ENCODE assay signal across 9 mouse cellular contexts in genomic region chr17:35269653-35270347, GRCm38 (mm10). TPM values are rescaled to one million over a fixed set of nuclear protein-coding genes. Genes with fewer than 3 reads are reported as not detected.
DNase-seq lines count a peak whose midpoint lies in the region; ATAC-seq lines count a peak whose summit lies in the region.
"Had no signal": no experiment of that assay in that cellular context is flagged by ENCODE, and none has a peak within 500 bp of the region (broad histone marks: within the 10 kb centered on the region; RNA-seq: fewer than 3 reads in every experiment).

No protein-coding gene starts in this region.

- no peak overlapping the region for H3K4me2 ChIP-seq in heart, embryonic 16.5 days (ENCODE audit: low read depth, low read length)

- H3K9ac ChIP-seq in heart, embryonic 16.5 days (ENCODE audit: low read length), result no peak overlapping the region

- peak; percentile 92 for DNase-seq in heart, embryonic 10.5 days (ENCODE audit: low spot score)
- no peak for DNase-seq in heart, adult 8-10 months (ENCODE audit: low spot score)
- peak; percentile 73 for DNase-seq in MEL-GATA-1-ER (ENCODE audit: extremely low read depth, low read depth)
- no peak for DNase-seq in left cerebral cortex, postnatal 25 days (ENCODE audit: low spot score in 2 of 2)
- DNase-seq in frontal cortex, postnatal 14 days (ENCODE audit: low spot score in 2 of 2), result no peak

- no peak overlapping the region for H3K27ac ChIP-seq in heart, embryonic 10.5 days
- H3K27ac ChIP-seq in heart, embryonic 16.5 days (ENCODE audit: low read length), result no peak overlapping the region

- no peaks in the 10 kb centered on the region for H3K4me1 ChIP-seq in heart, embryonic 10.5 days
- H3K4me1 ChIP-seq in heart, embryonic 16.5 days (ENCODE audit: control insufficient read depth, insufficient read depth, low read length), result no peaks in the 10 kb centered on the region

- peaks cover 19% of the 10 kb centered on the region for H3K27me3 ChIP-seq in heart, embryonic 10.5 days (ENCODE audit: insufficient read depth, poor library complexity, severe bottlenecking)
- H3K27me3 ChIP-seq in heart, embryonic 16.5 days (ENCODE audit: control insufficient read depth, insufficient read depth, low read length), result peaks cover 2% of the 10 kb centered on the region; the same call in 1 of the 2 replicates

- 25% methylated on average over 3 of the region's 3 CpGs for WGBS in heart, embryonic 10.5 days
- WGBS in heart, embryonic 16.5 days, result 27% methylated on average over 3 of the region's 3 CpGs

- ATAC-seq in heart, embryonic 16.5 days (replicated peaks; ENCODE audit: extremely low read depth, insufficient read depth, low FRiP score), result peak; percentile 41; the same call in 1 of the 2 replicates
- peak; percentile 75 for ATAC-seq in megakaryocyte-erythroid progenitor cell, adult 5-6 weeks (replicated peaks; ENCODE audit: low FRiP score, low TSS enrichment, poor library complexity, severe bottlenecking)
- ATAC-seq in cerebellum, adult (ENCODE audit: insufficient number of reproducible peaks, low FRiP score, low TSS enrichment), result no peak

- H3K9me3 ChIP-seq in heart, embryonic 10.5 days, result no peaks in the 10 kb centered on the region
- H3K9me3 ChIP-seq in heart, embryonic 16.5 days (replicated peaks; ENCODE audit: control insufficient read depth, low read length), result peaks cover 2% of the 10 kb centered on the region; the same call in 1 of the 2 replicates

- no peak overlapping the region for H3K4me3 ChIP-seq in heart, embryonic 10.5 days
- no peak overlapping the region for H3K4me3 ChIP-seq in heart, embryonic 16.5 days (ENCODE audit: low read length)

- H3K36me3 ChIP-seq in heart, embryonic 10.5 days, result no peaks in the 10 kb centered on the region
- no peaks in the 10 kb centered on the region for H3K36me3 ChIP-seq in heart, embryonic 16.5 days (ENCODE audit: control insufficient read depth, insufficient read depth)

- intact Hi-C loops in left cerebral cortex, postnatal 25 days (cut with DNase I), result loop anchor here (5.0 kb wide), 1 partner anchor 1257 kb away; no protein-coding TSS in a partner anchor

RNA-seq across cellular contexts. Expression of gene H2-D1, which starts 7.3 kb away (rescaled TPM):
- 22.5 and 25.0 TPM in 2 replicates for polyA plus RNA-seq in heart, embryonic 10.5 days (2016; fragmentation: Nextera tagmentation; extraction: Ambion mirVana)
- 100 to 1,000 TPM; 108 to 169 (median 117) TPM for total RNA-seq in heart, adult 8-10 months (2022)
- 90.5 and 110 TPM in 2 replicates for polyA plus RNA-seq in heart, embryonic 16.5 days (2015; fragmentation: Nextera tagmentation; extraction: Ambion mirVana)
- total RNA-seq in megakaryocyte-erythroid progenitor cell, adult 5-6 weeks (2014; fragmentation: Nextera tagmentation), result 237 and 344 TPM in 2 replicates
- total RNA-seq in megakaryocyte-erythroid progenitor cell, adult 5-6 weeks (2017), result 289 and 334 TPM in 2 replicates
- 10 to 100 TPM; 18.5 to 18.7 TPM for total RNA-seq in left cerebral cortex, postnatal 25 days (2021)

RNA-seq across cellular contexts. Expression of gene Ddx39b, which starts 28.3 kb away (rescaled TPM):
- polyA plus RNA-seq in heart, embryonic 10.5 days (2016; fragmentation: Nextera tagmentation; extraction: Ambion mirVana), result 367 and 489 TPM in 2 replicates
- total RNA-seq in heart, adult 8-10 months (2022), result 10 to 100 TPM; 76.7 to 92.1 (median 86.6) TPM
- polyA plus RNA-seq in heart, embryonic 16.5 days (2015; fragmentation: Nextera tagmentation; extraction: Ambion mirVana), result 256 and 260 TPM in 2 replicates
- 488 and 550 TPM in 2 replicates for total RNA-seq in megakaryocyte-erythroid progenitor cell, adult 5-6 weeks (2014; fragmentation: Nextera tagmentation)
- 211 and 221 TPM in 2 replicates for total RNA-seq in megakaryocyte-erythroid progenitor cell, adult 5-6 weeks (2017)
- 100 to 1,000 TPM; 207 to 209 TPM for total RNA-seq in left cerebral cortex, postnatal 25 days (2021)

RNA-seq across cellular contexts. Expression of gene Nfkbil1, which starts 34.2 kb away (rescaled TPM):
- polyA plus RNA-seq in heart, embryonic 10.5 days (2016; fragmentation: Nextera tagmentation; extraction: Ambion mirVana), result 8.4 and 10.4 TPM in 2 replicates
- total RNA-seq in heart, adult 8-10 months (2022), result 1 to 10 TPM; 8.2 to 9.4 (median 8.5) TPM
- 8.4 and 8.8 TPM in 2 replicates for polyA plus RNA-seq in heart, embryonic 16.5 days (2015; fragmentation: Nextera tagmentation; extraction: Ambion mirVana)
- 8.8 and 10.1 TPM in 2 replicates for total RNA-seq in megakaryocyte-erythroid progenitor cell, adult 5-6 weeks (2014; fragmentation: Nextera tagmentation)
- 3.5 and 10.1 TPM in 2 replicates for total RNA-seq in megakaryocyte-erythroid progenitor cell, adult 5-6 weeks (2017)
- total RNA-seq in left cerebral cortex, postnatal 25 days (2021), result 10 to 100 TPM; 11.7 to 12.8 TPM

RNA-seq across cellular contexts. Expression of gene Atp6v1g2, which starts 36.3 kb away (rescaled TPM):
- polyA plus RNA-seq in heart, embryonic 10.5 days (2016; fragmentation: Nextera tagmentation; extraction: Ambion mirVana), result 6.5 and 10.1 TPM in 2 replicates
- 1 to 10 TPM; 1.7 to 3.6 (median 1.9) TPM for total RNA-seq in heart, adult 8-10 months (2022)
- polyA plus RNA-seq in heart, embryonic 16.5 days (2015; fragmentation: Nextera tagmentation; extraction: Ambion mirVana), result 10.1 and 10.4 TPM in 2 replicates
- total RNA-seq in megakaryocyte-erythroid progenitor cell, adult 5-6 weeks (2014; fragmentation: Nextera tagmentation), result 4.5 and 8.0 TPM in 2 replicates
- 0.99 and 2.2 TPM in 2 replicates for total RNA-seq in megakaryocyte-erythroid progenitor cell, adult 5-6 weeks (2017)
- total RNA-seq in left cerebral cortex, postnatal 25 days (2021), result 100 to 1,000 TPM; 514 to 578 TPM

RNA-seq across cellular contexts. Expression of gene Gm16181, which starts 49.2 kb away (rescaled TPM):
- 0.30 TPM in 1 of 2 replicates, not detected in the other for polyA plus RNA-seq in heart, embryonic 10.5 days (2016; fragmentation: Nextera tagmentation; extraction: Ambion mirVana)
- total RNA-seq in heart, adult 8-10 months (2022), result under 1 TPM in 1 of 4 experiments, not detected in 3; 0.72 TPM
- polyA plus RNA-seq in heart, embryonic 16.5 days (2015; fragmentation: Nextera tagmentation; extraction: Ambion mirVana), result 0.41 and 1.2 TPM in 2 replicates
- not detected in 2 replicates for total RNA-seq in megakaryocyte-erythroid progenitor cell, adult 5-6 weeks (2014; fragmentation: Nextera tagmentation)
- total RNA-seq in megakaryocyte-erythroid progenitor cell, adult 5-6 weeks (2017), result not detected in 2 replicates
- total RNA-seq in left cerebral cortex, postnatal 25 days (2021), result not detected
- polyA plus RNA-seq: liver, embryonic 16.5 days had no signal

Comparison
In these comparisons a context has a peak if more than half of its experiments do, and no peak if none do; other contexts are left out.
1. DNase-seq: peak in heart, embryonic 10.5 days (single experiment) and MEL-GATA-1-ER (single experiment); none in heart, adult 8-10 months (single experiment), left cerebral cortex, postnatal 25 days (0 of 2) and frontal cortex, postnatal 14 days (0 of 2).
2. RNA of gene H2-D1, which starts 7.3 kb away (total RNA-seq): 237 to 344 TPM in megakaryocyte-erythroid progenitor cell, adult 5-6 weeks and 108 to 169 TPM in heart, adult 8-10 months; 18.5 to 18.7 TPM in left cerebral cortex, postnatal 25 days; every median in the first group is over 4 times any median in the second.